In the genomic region with DNA sequence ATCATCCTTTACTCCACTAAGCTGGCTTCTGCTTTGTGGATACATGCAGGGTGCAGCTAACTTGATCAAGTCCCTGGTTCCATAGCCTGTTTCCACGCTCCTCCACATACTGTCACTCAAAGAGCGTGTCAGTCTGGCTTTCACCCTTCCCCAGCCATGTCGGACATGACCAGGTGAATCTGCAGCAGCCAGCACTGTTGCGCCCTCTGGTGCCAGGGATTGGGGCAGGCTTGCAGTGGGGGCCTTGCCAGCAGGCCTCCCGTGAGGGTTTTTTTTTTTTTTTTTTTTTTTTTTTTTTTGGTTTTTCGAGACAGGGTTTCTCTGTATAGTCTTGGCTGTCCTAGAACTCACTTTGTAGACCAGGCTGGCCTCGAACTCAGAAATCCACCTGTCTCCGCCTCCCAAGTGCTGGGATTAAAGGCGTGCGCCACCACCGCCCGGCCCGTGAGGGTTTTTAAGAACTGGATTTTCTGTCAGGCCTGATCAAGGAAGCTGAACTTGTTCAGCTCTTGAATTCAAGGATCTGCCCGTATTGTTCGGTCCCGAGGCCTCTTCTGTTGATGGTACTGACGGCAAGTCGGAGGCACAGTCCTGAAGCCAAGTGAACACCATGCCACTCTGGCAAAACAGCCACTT, we compare ENCODE assay signal across 8 mouse cellular contexts. TPM values are rescaled to one million over a fixed set of nuclear protein-coding genes. Genes with fewer than 3 reads are reported as not detected.
DNase-seq lines count a peak whose midpoint lies in the region; ATAC-seq and TF ChIP-seq lines count a peak whose summit lies in the region.

No protein-coding gene starts in this region.

- intact Hi-C loops in heart, postnatal 10 days (cut with DNase I): loop anchor here (2.0 kb wide), 2 partner anchors 39 to 49 kb away; no protein-coding TSS in a partner anchor

- 80% methylated on average over 16 of the region's 18 CpGs for WGBS in hindbrain, postnatal 0 days
- WGBS in hindbrain, embryonic 12.5 days: 87% methylated on average over 17 of the region's 18 CpGs
- 76% methylated on average over 16 of the region's 18 CpGs for WGBS in liver, embryonic 16.5 days (ENCODE audit: insufficient replicate concordance)

- TF ChIP-seq CTCF in hindbrain, postnatal 0 days (IDR thresholded peaks at IDR 0.05; ENCODE audit: low read depth): peak; percentile 68
- peak; percentile 77 for TF ChIP-seq CTCF in ES-Bruce4 (IDR thresholded peaks at IDR 0.05; ENCODE audit: low read depth, low read length)

- peak; percentile 61 for DNase-seq in hindbrain, postnatal 0 days (ENCODE audit: low spot score)
- peak; percentile 81 for DNase-seq in cerebellum, adult 18-20 months
- DNase-seq in heart, postnatal 10 days: peak; percentile 71 to 75
- peak; percentile 37 to 69 for DNase-seq in spleen, postnatal 14 days (ENCODE audit: low spot score in 2 of 2)
- DNase-seq in right cerebral cortex, postnatal 14 days: no peak

- peaks cover 4% of the 10 kb centered on the region; the same call in 1 of the 2 replicates for H3K4me1 ChIP-seq in hindbrain, postnatal 0 days (ENCODE audit: insufficient read depth, low read length)
- H3K4me1 ChIP-seq in hindbrain, embryonic 12.5 days: no peaks in the 10 kb centered on the region
- peaks cover 3% of the 10 kb centered on the region for H3K4me1 ChIP-seq in ES-Bruce4 (ENCODE audit: control insufficient read depth, insufficient read depth, low read length)
- H3K4me1 ChIP-seq in liver, embryonic 16.5 days (ENCODE audit: control insufficient read depth, low read depth, low read length): no peaks in the 10 kb centered on the region; the same call in 1 of the 2 replicates

- no peak overlapping the region for H3K4me3 ChIP-seq in hindbrain, postnatal 0 days (ENCODE audit: low read length)
- H3K4me3 ChIP-seq in hindbrain, embryonic 12.5 days: no peak overlapping the region
- no peak overlapping the region for H3K4me3 ChIP-seq in ES-Bruce4 (ENCODE audit: low read depth, low read length)
- H3K4me3 ChIP-seq in liver, embryonic 16.5 days (ENCODE audit: low read depth, low read length): no peak overlapping the region

- no peak for TF ChIP-seq POLR2A in ES-Bruce4 (IDR thresholded peaks at IDR 0.05; ENCODE audit: insufficient read depth, low read length)

- peaks cover 66% of the 10 kb centered on the region for H3K36me3 ChIP-seq in hindbrain, postnatal 0 days (ENCODE audit: insufficient read depth, low read length)
- H3K36me3 ChIP-seq in hindbrain, embryonic 12.5 days: peaks cover 91% of the 10 kb centered on the region
- peaks cover 45% of the 10 kb centered on the region for H3K36me3 ChIP-seq in ES-Bruce4 (ENCODE audit: control insufficient read depth, insufficient read depth, low read length, poor library complexity, severe bottlenecking)
- H3K36me3 ChIP-seq in liver, embryonic 16.5 days (ENCODE audit: control insufficient read depth, insufficient read depth): peaks cover 37% of the 10 kb centered on the region

- no peak overlapping the region for H3K9ac ChIP-seq in hindbrain, postnatal 0 days (replicated peaks; ENCODE audit: low read length)
- no peak overlapping the region for H3K9ac ChIP-seq in hindbrain, embryonic 12.5 days
- no peak overlapping the region for H3K9ac ChIP-seq in ES-Bruce4 (ENCODE audit: low read depth, poor library complexity, severe bottlenecking)
- H3K9ac ChIP-seq in liver, embryonic 16.5 days (ENCODE audit: low read depth, low read length): no peak overlapping the region

- TF ChIP-seq EP300 in ES-Bruce4 (IDR thresholded peaks at IDR 0.05; ENCODE audit: insufficient read depth, low read depth, low read length): no peak

- no peaks in the 10 kb centered on the region for H3K27me3 ChIP-seq in hindbrain, postnatal 0 days (ENCODE audit: insufficient read depth, low read length)
- no peaks in the 10 kb centered on the region for H3K27me3 ChIP-seq in hindbrain, embryonic 12.5 days
- H3K27me3 ChIP-seq in ES-Bruce4 (ENCODE audit: control insufficient read depth, insufficient read depth, low read length, poor library complexity, severe bottlenecking): no peaks in the 10 kb centered on the region
- H3K27me3 ChIP-seq in liver, embryonic 16.5 days (ENCODE audit: control insufficient read depth, insufficient read depth, low read depth, low read length): no peaks in the 10 kb centered on the region

- no peak overlapping the region; the same call in 1 of the 2 replicates for H3K27ac ChIP-seq in hindbrain, postnatal 0 days
- no peak overlapping the region for H3K27ac ChIP-seq in hindbrain, embryonic 12.5 days
- H3K27ac ChIP-seq in ES-Bruce4 (ENCODE audit: insufficient read depth, low read length): peak overlapping the region; percentile 49; the same call in 1 of the 2 replicates
- H3K27ac ChIP-seq in liver, embryonic 16.5 days (ENCODE audit: low read length): no peak overlapping the region

- no peak overlapping the region for H3K4me2 ChIP-seq in hindbrain, postnatal 0 days (ENCODE audit: low read depth, low read length)
- H3K4me2 ChIP-seq in hindbrain, embryonic 12.5 days (replicated peaks): no peak overlapping the region
- H3K4me2 ChIP-seq in liver, embryonic 16.5 days (ENCODE audit: low read depth, low read length): no peak overlapping the region

- ATAC-seq in hindbrain, postnatal 0 days: no peak
- no peak for ATAC-seq in hindbrain, embryonic 12.5 days (ENCODE audit: low FRiP score)
- peak; percentile 41; the same call in 1 of the 2 replicates for ATAC-seq in liver, embryonic 16.5 days (ENCODE audit: low read depth)

- no peaks in the 10 kb centered on the region for H3K9me3 ChIP-seq in hindbrain, postnatal 0 days (ENCODE audit: low read length)
- H3K9me3 ChIP-seq in hindbrain, embryonic 12.5 days (replicated peaks): no peaks in the 10 kb centered on the region
- no peaks in the 10 kb centered on the region for H3K9me3 ChIP-seq in ES-Bruce4 (replicated peaks; ENCODE audit: control insufficient read depth, insufficient read depth, low read length, poor library complexity, severe bottlenecking)
- H3K9me3 ChIP-seq in liver, embryonic 16.5 days (replicated peaks; ENCODE audit: control insufficient read depth, low read length): no peaks in the 10 kb centered on the region

RNA-seq across cellular contexts. Expression of a gene that starts 41.1 kb away (rescaled TPM):
- 188 and 206 TPM in 2 replicates for total RNA-seq in hindbrain, postnatal 0 days (2014; rRNA removed)
- polyA plus RNA-seq in hindbrain, postnatal 0 days (2015; fragmentation: Nextera tagmentation; extraction: Ambion mirVana): 44.8 and 55.9 TPM in 2 replicates
- polyA plus RNA-seq in hindbrain, embryonic 12.5 days (2016; fragmentation: Nextera tagmentation; extraction: Ambion mirVana): 111 and 114 TPM in 2 replicates
- polyA plus RNA-seq in ES-Bruce4 (2011; ENCODE audit: insufficient read depth, insufficient read length, low read depth, missing spikeins): 106 and 112 TPM in 2 replicates
- 100 to 1,000 TPM; 118 to 134 TPM for total RNA-seq in heart, postnatal 10 days (2021)
- 4.5 and 4.7 TPM in 2 replicates for polyA plus RNA-seq in liver, embryonic 16.5 days (2015; fragmentation: Nextera tagmentation; extraction: Ambion mirVana)

RNA-seq across cellular contexts. Expression of a gene that starts 44.4 kb away (rescaled TPM):
- 41.2 and 41.8 TPM in 2 replicates for total RNA-seq in hindbrain, postnatal 0 days (2014; rRNA removed)
- 18.0 and 19.4 TPM in 2 replicates for polyA plus RNA-seq in hindbrain, postnatal 0 days (2015; fragmentation: Nextera tagmentation; extraction: Ambion mirVana)
- polyA plus RNA-seq in hindbrain, embryonic 12.5 days (2016; fragmentation: Nextera tagmentation; extraction: Ambion mirVana): 25.5 and 25.9 TPM in 2 replicates
- 30.6 and 39.5 TPM in 2 replicates for polyA plus RNA-seq in ES-Bruce4 (2011; ENCODE audit: insufficient read depth, insufficient read length, low read depth, missing spikeins)
- 10 to 100 TPM; 13.9 to 14.5 TPM for total RNA-seq in heart, postnatal 10 days (2021)
- 12.1 and 13.2 TPM in 2 replicates for polyA plus RNA-seq in liver, embryonic 16.5 days (2015; fragmentation: Nextera tagmentation; extraction: Ambion mirVana)
